Mouse (Mus musculus) gastrocnemius, adult 2 months (tissue): ENCODE measurements around the gene Morf4l2. TPM values are rescaled to one million over a fixed set of nuclear protein-coding genes. Genes with fewer than 3 reads are reported as not detected.

Experiments used
- DNase-seq: peaks from one replicate; pipeline ENCODE4 v3.0.0; 2022
- H3K27ac ChIP-seq: fragments of 200-600 bp; 2 replicates; pipeline ENCODE4 v1.8.1; 2022; ENCODE audit warnings: mild to moderate bottlenecking
- H3K4me3 ChIP-seq: fragments of 200-600 bp; 2 replicates; pipeline ENCODE4 v1.8.1; 2022; ENCODE audit warnings: mild to moderate bottlenecking, moderate library complexity
- CTCF ChIP-seq: fragments of 200-600 bp; IDR thresholded peaks from 2 replicates; pipeline ENCODE4 v1.8.1; 2022; ENCODE audit warnings: antibody characterized with exemption, mild to moderate bottlenecking, moderate library complexity
- intact Hi-C: fragments of 180-260 bp; cut with DNase I; formaldehyde crosslinking; loops from one replicate; pipeline ENCODE4 v1.15.1; 2025
- long read RNA-seq, 2 experiments: library from polyadenylated mRNA; stranded (forward); transcript quantifications; one replicate each; pipeline ENCODE4 v2.0.0; 2021
- total RNA-seq, 2 experiments: library from RNA; stranded (reverse); gene quantifications; 2 replicates each; pipeline ENCODE4 v1.2.3; 2021

Gene Morf4l2
- 100 to 1,000 TPM; 157 to 173 TPM for total RNA-seq
- long read RNA-seq, experiment 1, transcript Morf4l2-202 (4 exons, 1,859 nt), result major isoform, 61 of 115 reads
- long read RNA-seq, experiment 1, transcript Morf4l2-207 (3 exons, 384 nt), result minor isoform, 5 of 115 reads
- long read RNA-seq, experiment 1, transcript Morf4l2-215 (3 exons, 1,782 nt), result minor isoform, 42 of 115 reads
- long read RNA-seq, experiment 1, partial matches to known transcripts, result 0 of 115 reads
- long read RNA-seq, experiment 1, other reads (novel, unspliced or antisense), result 3 of 115 reads
- long read RNA-seq, experiment 2, transcript Morf4l2-207 (3 exons, 384 nt), result minor isoform, 8 of 105 reads
- long read RNA-seq, experiment 2, transcript Morf4l2-215 (3 exons, 1,782 nt), result minor isoform, 33 of 105 reads
- long read RNA-seq, experiment 2, transcript Morf4l2-212 (4 exons, 1,811 nt), result minor isoform, 5 of 105 reads
- long read RNA-seq, experiment 2, transcript Morf4l2-202 (4 exons, 1,859 nt), result major isoform, 49 of 105 reads
- long read RNA-seq, experiment 2, partial matches to known transcripts, result 0 of 105 reads
- long read RNA-seq, experiment 2, other reads (novel, unspliced or antisense), result 9 of 105 reads

- intact Hi-C loops, result loop anchor here (5.0 to 10.0 kb wide), 4 partner anchors 79 to 399 kb away; partner anchors contain the start of genes Fam199x and Plp1
- TF ChIP-seq CTCF, result no peak
- H3K27ac ChIP-seq, result peak within 1 kb of the TSS; percentile 96
- no peak for DNase-seq
- peak within 1 kb of the TSS; percentile 76 for H3K4me3 ChIP-seq
Measured at GRCm38 (mm10) chrX:136743459-136743858, at the start of gene Morf4l2. Gene Morf4l2 (minus strand): TSS chrX:136743690.

GRCm38 (mm10) chrX:136789446-136789845 lies 46.0 kb upstream of the Morf4l2 start:
- H3K27ac ChIP-seq, result no peak overlapping the region
- DNase-seq, result no peak
- no peak for TF ChIP-seq CTCF
- no peak overlapping the region for H3K4me3 ChIP-seq
- intact Hi-C loops, result no loop called here

GRCm38 (mm10) chrX:136780041-136780440 lies 36.6 kb upstream of the Morf4l2 start, which contains the start of gene Glra4:
Gene Glra4 (minus strand): TSS chrX:136780141.
- no peak within 1 kb of the TSS for H3K27ac ChIP-seq
- TF ChIP-seq CTCF, result no peak
- no peak for DNase-seq
- H3K4me3 ChIP-seq, result no peak within 1 kb of the TSS
- intact Hi-C loops, result no loop called here

- TF ChIP-seq CTCF, result no peak
- Histone ChIP-seq H3K27ac (no peak overlapping the region), H3K4me3 (no peak overlapping the region)
- intact Hi-C loops, result no loop called here
- no peak for DNase-seq
Measured at GRCm38 (mm10) chrX:136779262-136779661, 35.8 kb upstream of the Morf4l2 start.

GRCm38 (mm10) chrX:136778046-136778445 lies 34.6 kb upstream of the Morf4l2 start:
- TF ChIP-seq CTCF, result no peak
- intact Hi-C loops, result no loop called here
- Histone ChIP-seq H3K27ac (no peak overlapping the region), H3K4me3 (no peak overlapping the region)
- DNase-seq, result no peak

- intact Hi-C loops, result no loop called here
- no peak overlapping the region for H3K27ac ChIP-seq
- no peak for TF ChIP-seq CTCF
- H3K4me3 ChIP-seq, result no peak overlapping the region
- no peak for DNase-seq
Measured at GRCm38 (mm10) chrX:136773035-136773434, 29.5 kb upstream of the Morf4l2 start.

GRCm38 (mm10) chrX:136761103-136762074 lies 17.9 kb upstream of the Morf4l2 start:
- Histone ChIP-seq H3K4me3 (no peak overlapping the region), H3K27ac (no peak overlapping the region)
- intact Hi-C loops, result loop anchor here (2.0 kb wide), 1 partner anchor 61 kb away; the partner anchor contains the start of gene Plp1
- DNase-seq, result no peak
- TF ChIP-seq CTCF, result peak; percentile 59

GRCm38 (mm10) chrX:136755464-136755863 lies 12.0 kb upstream of the Morf4l2 start:
- Histone ChIP-seq H3K27ac (no peak overlapping the region), H3K4me3 (no peak overlapping the region)
- TF ChIP-seq CTCF, result no peak
- DNase-seq, result no peak
- intact Hi-C loops, result no loop called here

GRCm38 (mm10) chrX:136749329-136749728 lies 5.8 kb upstream of the Morf4l2 start:
- no peak overlapping the region for H3K27ac ChIP-seq
- DNase-seq, result no peak
- no peak overlapping the region for H3K4me3 ChIP-seq
- intact Hi-C loops, result loop anchor here (10.0 kb wide), 1 partner anchor 295 kb away; the partner anchor contains the start of gene Fam199x
- TF ChIP-seq CTCF, result no peak

GRCm38 (mm10) chrX:136744663-136745062 lies 1.2 kb upstream of the Morf4l2 start:
- intact Hi-C loops, result loop anchor here (5.0 to 10.0 kb wide), 4 partner anchors 78 to 398 kb away; partner anchors contain the start of genes Fam199x and Plp1

GRCm38 (mm10) chrX:136742661-136743103 lies 808 bp downstream of the Morf4l2 start:
- intact Hi-C loops, result loop anchor here (5.0 to 10.0 kb wide), 4 partner anchors 80 to 400 kb away; partner anchors contain the start of genes Fam199x and Plp1
- peak overlapping the region; percentile 76 for H3K4me3 ChIP-seq
- peak; percentile 70 for TF ChIP-seq CTCF
- H3K27ac ChIP-seq, result peak overlapping the region; percentile 96
- DNase-seq, result peak; percentile 45

More at GRCm38 (mm10) chrX:136744663-136745062, 1.2 kb upstream of the Morf4l2 start:
- H3K4me3 ChIP-seq, result no peak overlapping the region
- H3K27ac ChIP-seq, result peak overlapping the region; percentile 13; the same call in 1 of the 2 replicates
- TF ChIP-seq CTCF, result peak; percentile 40
- peak; percentile 24 for DNase-seq

- H3K4me3 ChIP-seq, result peak overlapping the region; percentile 76
- peak overlapping the region; percentile 96 for H3K27ac ChIP-seq
- DNase-seq, result peak; percentile 17
- no peak for TF ChIP-seq CTCF
- intact Hi-C loops, result loop anchor here (5.0 to 10.0 kb wide), 4 partner anchors 80 to 400 kb away; partner anchors contain the start of genes Fam199x and Plp1
Measured at GRCm38 (mm10) chrX:136742241-136742640, 1.2 kb downstream of the Morf4l2 start.
